ENCODE assay signal across 11 mouse cellular contexts in the genomic region with DNA sequence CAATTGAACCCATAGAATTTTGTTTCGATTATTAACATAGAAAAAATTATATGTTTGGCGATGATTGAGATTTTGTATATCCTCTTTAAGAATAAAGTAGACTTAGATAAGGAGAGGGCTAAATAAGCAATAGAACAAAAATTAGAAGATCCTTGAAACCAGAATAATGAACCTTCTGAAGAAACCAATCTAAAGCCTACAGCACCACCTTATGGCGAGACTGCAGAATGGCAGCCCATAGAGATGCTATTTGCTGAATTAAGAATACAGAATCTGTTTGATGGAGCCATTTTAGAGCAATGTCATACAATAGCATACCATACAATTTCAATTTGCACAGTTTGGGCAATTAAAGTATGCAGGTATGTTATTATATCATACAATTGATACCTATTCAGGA. TPM values are rescaled to one million over a fixed set of nuclear protein-coding genes. Genes with fewer than 3 reads are reported as not detected.
DNase-seq lines count a peak whose midpoint lies in the region; ATAC-seq and TF ChIP-seq lines count a peak whose summit lies in the region.
"Had no signal": no experiment of that assay in that cellular context is flagged by ENCODE, and none has a peak within 500 bp of the region (broad histone marks: within the 10 kb centered on the region; RNA-seq: fewer than 3 reads in every experiment).

No protein-coding gene starts in this region.

- H3K36me3 ChIP-seq in intestine, embryonic 14.5 days (ENCODE audit: control insufficient read depth, insufficient read depth, low read length) = no peaks in the 10 kb centered on the region
- H3K36me3 ChIP-seq in intestine, embryonic 16.5 days (ENCODE audit: control insufficient read depth, insufficient read depth, low read length) = no peaks in the 10 kb centered on the region
- no peaks in the 10 kb centered on the region for H3K36me3 ChIP-seq in MEL (ENCODE audit: control insufficient read depth in 1 of 2, insufficient read depth in 2 of 2, low read length in 2 of 2)
- H3K36me3 ChIP-seq: kidney, embryonic 15.5 days; liver, embryonic 13.5 days had no signal

- no peaks in the 10 kb centered on the region for H3K79me2 ChIP-seq in MEL (ENCODE audit: control insufficient read depth, insufficient read depth, low read length, poor library complexity)

- H3K9ac ChIP-seq in intestine, embryonic 14.5 days (ENCODE audit: low read length) = no peak overlapping the region
- H3K9ac ChIP-seq in intestine, embryonic 16.5 days (ENCODE audit: low read depth, low read length) = no peak overlapping the region
- H3K9ac ChIP-seq in MEL (ENCODE audit: control insufficient read depth, low read depth, low read length, poor library complexity, severe bottlenecking) = no peak overlapping the region
- H3K9ac ChIP-seq: kidney, embryonic 15.5 days; liver, embryonic 13.5 days had no signal

- peak; percentile 87 for TF ChIP-seq RAD21 in MEL (IDR thresholded peaks at IDR 0.05; ENCODE audit: low read depth, low read length)

- no peaks in the 10 kb centered on the region for H3K9me3 ChIP-seq in intestine, embryonic 14.5 days (ENCODE audit: control insufficient read depth, low read length)
- H3K9me3 ChIP-seq in intestine, embryonic 16.5 days (ENCODE audit: control insufficient read depth, low read length) = no peaks in the 10 kb centered on the region
- H3K9me3 ChIP-seq in MEL (replicated peaks; ENCODE audit: insufficient read depth, low read length) = no peaks in the 10 kb centered on the region
- H3K9me3 ChIP-seq: kidney, embryonic 15.5 days; liver, embryonic 13.5 days had no signal

- no peak overlapping the region for H3K27ac ChIP-seq in intestine, embryonic 14.5 days (ENCODE audit: low read depth)
- H3K27ac ChIP-seq in intestine, embryonic 16.5 days (ENCODE audit: low read length) = no peak overlapping the region
- H3K27ac ChIP-seq in MEL (ENCODE audit: control insufficient read depth, low read depth, low read length) = no peak overlapping the region
- H3K27ac ChIP-seq: kidney, embryonic 15.5 days; liver, embryonic 13.5 days had no signal

- peak; percentile 48 for DNase-seq in intestine, embryonic 14.5 days (ENCODE audit: low spot score)
- DNase-seq in 3T3-L1 (ENCODE audit: low read depth, low spot score) (peak; percentile 62), MEL (ENCODE audit: low read depth, low spot score) (peak; percentile 55)
- DNase-seq in embryo, embryonic 9.5 days (ENCODE audit: extremely low spot score) = peak; percentile 6
- DNase-seq in ovary, postnatal 36 days (ENCODE audit: low spot score) = no peak
- no peak for DNase-seq in spleen, postnatal 14 days (ENCODE audit: low spot score in 2 of 2)
- no peak for DNase-seq in frontal cortex, postnatal 14 days (ENCODE audit: low spot score in 2 of 2)
- DNase-seq: liver, embryonic 13.5 days had no signal

- no peaks in the 10 kb centered on the region for H3K27me3 ChIP-seq in intestine, embryonic 14.5 days (replicated peaks; ENCODE audit: control insufficient read depth, insufficient read depth, low read length)
- H3K27me3 ChIP-seq in intestine, embryonic 16.5 days (replicated peaks; ENCODE audit: control insufficient read depth, insufficient read depth, low read length) = no peaks in the 10 kb centered on the region
- H3K27me3 ChIP-seq in MEL (ENCODE audit: control insufficient read depth in 1 of 2, insufficient read depth in 2 of 2, low read length in 2 of 2) = peaks cover 2 to 5% of the 10 kb centered on the region in 2 experiments
- H3K27me3 ChIP-seq: kidney, embryonic 15.5 days; liver, embryonic 13.5 days had no signal

- no peak overlapping the region for H3K4me3 ChIP-seq in intestine, embryonic 14.5 days (ENCODE audit: low read depth, low read length)
- no peak overlapping the region for H3K4me3 ChIP-seq in intestine, embryonic 16.5 days (ENCODE audit: low read length)
- H3K4me3 ChIP-seq in MEL (ENCODE audit: control insufficient read depth in 1 of 2, insufficient read depth in 1 of 2, low read depth in 2 of 2, low read length in 2 of 2) = no peak overlapping the region
- H3K4me3 ChIP-seq: kidney, embryonic 15.5 days; liver, embryonic 13.5 days had no signal

- TF ChIP-seq EP300 in MEL (IDR thresholded peaks at IDR 0.05; ENCODE audit: low read depth in 1 of 2, low read length in 2 of 2) = no peak

- TF ChIP-seq CTCF in MEL (IDR thresholded peaks at IDR 0.05 in 2 of 3, conservative IDR thresholded peaks at IDR 0.05 in 1 of 3; ENCODE audit: control insufficient read depth in 1 of 3, insufficient read depth in 1 of 3, low read depth in 2 of 3, low read length in 3 of 3, poor library complexity in 1 of 3, severe bottlenecking in 1 of 3) = peak; percentile 53 to 83 (median 78)

- no peak for ATAC-seq in intestine, embryonic 14.5 days (replicated peaks; ENCODE audit: low FRiP score, low TSS enrichment, low read depth)
- no peak for ATAC-seq in intestine, embryonic 16.5 days

- H3K4me1 ChIP-seq in intestine, embryonic 14.5 days (replicated peaks; ENCODE audit: control insufficient read depth, insufficient read depth, low read length) = no peaks in the 10 kb centered on the region
- H3K4me1 ChIP-seq in intestine, embryonic 16.5 days (ENCODE audit: control insufficient read depth, insufficient read depth, low read length) = no peaks in the 10 kb centered on the region
- H3K4me1 ChIP-seq in MEL (ENCODE audit: control insufficient read depth in 1 of 2, insufficient read depth in 2 of 2, low read length in 2 of 2) = no peaks in the 10 kb centered on the region
- H3K4me1 ChIP-seq: kidney, embryonic 15.5 days; liver, embryonic 13.5 days had no signal

- 49% methylated on average over 3 of the region's 3 CpGs for WGBS in intestine, embryonic 14.5 days
- WGBS in intestine, embryonic 16.5 days = 50% methylated on average over 3 of the region's 3 CpGs

- TF ChIP-seq POLR2A in MEL (IDR thresholded peaks at IDR 0.05; ENCODE audit: control insufficient read depth in 1 of 2, insufficient read depth in 1 of 2, low read depth in 1 of 2, low read length in 2 of 2, poor library complexity in 1 of 2) = no peak

- no peak overlapping the region for H3K4me2 ChIP-seq in intestine, embryonic 14.5 days (ENCODE audit: low read length)
- no peak overlapping the region for H3K4me2 ChIP-seq in intestine, embryonic 16.5 days (ENCODE audit: low read depth, low read length)
- H3K4me2 ChIP-seq: kidney, embryonic 15.5 days; liver, embryonic 13.5 days had no signal

TF ChIP-seq in MEL, 35 proteins besides CTCF, POLR2A, EP300 and RAD21:
- TF ChIP-seq SMC3 (IDR thresholded peaks at IDR 0.05; ENCODE audit: low read depth, low read length) (peak; percentile 64), JUND (IDR thresholded peaks at IDR 0.05; ENCODE audit: low read depth, low read length) (no peak), MAX (IDR thresholded peaks at IDR 0.05; ENCODE audit: low read length) (no peak), TBP (IDR thresholded peaks at IDR 0.05; ENCODE audit: low read depth, low read length) (no peak), ZC3H11A (IDR thresholded peaks at IDR 0.05; ENCODE audit: low read depth, low read length) (peak; percentile 53; the same call in 1 of the 2 replicates)

RNA-seq across cellular contexts. Expression of gene Gm4553, which starts 4.3 kb away (rescaled TPM):
- not detected in 2 replicates for polyA plus RNA-seq in intestine, embryonic 14.5 days (2014; fragmentation: Nextera tagmentation; extraction: Ambion mirVana)
- not detected in 2 replicates for polyA plus RNA-seq in intestine, embryonic 16.5 days (2015; fragmentation: Nextera tagmentation; extraction: Ambion mirVana)
- not detected in 2 replicates for total RNA-seq in MEL (2012; rRNA removed)
- not detected for polyA plus RNA-seq in MEL (2012; ENCODE audit: insufficient read depth in 1 of 2, insufficient read length in 2 of 2, low read depth in 1 of 2, low replicate concordance in 2 of 2, missing spikeins in 1 of 2)
- total RNA-seq: gastrocnemius, adult 18-20 months had no signal
- polyA plus RNA-seq: kidney, embryonic 15.5 days; liver, embryonic 13.5 days had no signal

RNA-seq across cellular contexts. Expression of gene Krtap5-2, which starts 6.0 kb away (rescaled TPM):
- polyA plus RNA-seq in intestine, embryonic 14.5 days (2014; fragmentation: Nextera tagmentation; extraction: Ambion mirVana) = not detected in 2 replicates
- not detected in 2 replicates for polyA plus RNA-seq in intestine, embryonic 16.5 days (2015; fragmentation: Nextera tagmentation; extraction: Ambion mirVana)
- total RNA-seq in MEL (2012; rRNA removed) = not detected in 2 replicates
- polyA plus RNA-seq in MEL (2012; ENCODE audit: insufficient read depth in 1 of 2, insufficient read length in 2 of 2, low read depth in 1 of 2, low replicate concordance in 2 of 2, missing spikeins in 1 of 2) = not detected
- total RNA-seq: gastrocnemius, adult 18-20 months had no signal
- polyA plus RNA-seq: kidney, embryonic 15.5 days; liver, embryonic 13.5 days had no signal

RNA-seq across cellular contexts. Expression of gene Gm29735, which starts 12.9 kb away (rescaled TPM):
- not detected in 2 replicates for polyA plus RNA-seq in intestine, embryonic 14.5 days (2014; fragmentation: Nextera tagmentation; extraction: Ambion mirVana)
- not detected in 2 replicates for polyA plus RNA-seq in intestine, embryonic 16.5 days (2015; fragmentation: Nextera tagmentation; extraction: Ambion mirVana)
- not detected in 2 replicates for total RNA-seq in MEL (2012; rRNA removed)
- not detected for polyA plus RNA-seq in MEL (2012; ENCODE audit: insufficient read depth in 1 of 2, insufficient read length in 2 of 2, low read depth in 1 of 2, low replicate concordance in 2 of 2, missing spikeins in 1 of 2)
- total RNA-seq: gastrocnemius, adult 18-20 months had no signal
- polyA plus RNA-seq: kidney, embryonic 15.5 days; liver, embryonic 13.5 days had no signal

RNA-seq across cellular contexts. Expression of gene Gm10153, which starts 20.4 kb away (rescaled TPM):
- not detected in 2 replicates for polyA plus RNA-seq in intestine, embryonic 14.5 days (2014; fragmentation: Nextera tagmentation; extraction: Ambion mirVana)
- polyA plus RNA-seq in intestine, embryonic 16.5 days (2015; fragmentation: Nextera tagmentation; extraction: Ambion mirVana) = not detected in 2 replicates
- total RNA-seq in MEL (2012; rRNA removed) = not detected in 2 replicates
- polyA plus RNA-seq in MEL (2012; ENCODE audit: insufficient read depth in 1 of 2, insufficient read length in 2 of 2, low read depth in 1 of 2, low replicate concordance in 2 of 2, missing spikeins in 1 of 2) = not detected
- total RNA-seq: gastrocnemius, adult 18-20 months had no signal
- polyA plus RNA-seq: kidney, embryonic 15.5 days; liver, embryonic 13.5 days had no signal

RNA-seq across cellular contexts. Expression of gene Gm45337, which starts 25.4 kb away (rescaled TPM):
- polyA plus RNA-seq in intestine, embryonic 14.5 days (2014; fragmentation: Nextera tagmentation; extraction: Ambion mirVana) = not detected in 2 replicates
- polyA plus RNA-seq in intestine, embryonic 16.5 days (2015; fragmentation: Nextera tagmentation; extraction: Ambion mirVana) = not detected in 2 replicates
- total RNA-seq in MEL (2012; rRNA removed) = not detected in 2 replicates
- not detected for polyA plus RNA-seq in MEL (2012; ENCODE audit: insufficient read depth in 1 of 2, insufficient read length in 2 of 2, low read depth in 1 of 2, low replicate concordance in 2 of 2, missing spikeins in 1 of 2)
- total RNA-seq: gastrocnemius, adult 18-20 months had no signal
- polyA plus RNA-seq: kidney, embryonic 15.5 days; liver, embryonic 13.5 days had no signal

Comparison
In these comparisons a context has a peak if more than half of its experiments do, and no peak if none do; other contexts are left out.
1. DNase-seq: peak in intestine, embryonic 14.5 days (single experiment), 3T3-L1 (single experiment), MEL (single experiment) and embryo, embryonic 9.5 days (single experiment); none in ovary, postnatal 36 days (single experiment), spleen, postnatal 14 days (0 of 2) and frontal cortex, postnatal 14 days (0 of 2).